Mouse (Mus musculus): ENCODE data around the gene Carm1.

GRCm38 (mm10) chr9:21509772-21510688 lies 36.7 kb upstream of the Carm1 start, which contains the start of gene Tmed1:
- TF ChIP-seq POLR2A (IDR thresholded peaks at IDR 0.05; ENCODE audit: control insufficient read depth, extremely low read depth, insufficient read depth, low read length, poor library complexity): 0 out of 2 replicates have a peak, but pooled peaks have one; percentile 25
- TF ChIP-seq CTCF (IDR thresholded peaks at IDR 0.05; ENCODE audit: borderline replicate concordance, control insufficient read depth, extremely low read depth, insufficient read depth, low read length, poor library complexity): no peak

All from thymus, adult 2 months (tissue).